Mouse (Mus musculus): ENCODE data around the gene Mndal.
"Not testable (repeated sequence)": the region's sequence is repeated elsewhere in the genome, so short reads cannot be mapped to it uniquely, and the experiment has no call there.

Mndal gene

DNA sequence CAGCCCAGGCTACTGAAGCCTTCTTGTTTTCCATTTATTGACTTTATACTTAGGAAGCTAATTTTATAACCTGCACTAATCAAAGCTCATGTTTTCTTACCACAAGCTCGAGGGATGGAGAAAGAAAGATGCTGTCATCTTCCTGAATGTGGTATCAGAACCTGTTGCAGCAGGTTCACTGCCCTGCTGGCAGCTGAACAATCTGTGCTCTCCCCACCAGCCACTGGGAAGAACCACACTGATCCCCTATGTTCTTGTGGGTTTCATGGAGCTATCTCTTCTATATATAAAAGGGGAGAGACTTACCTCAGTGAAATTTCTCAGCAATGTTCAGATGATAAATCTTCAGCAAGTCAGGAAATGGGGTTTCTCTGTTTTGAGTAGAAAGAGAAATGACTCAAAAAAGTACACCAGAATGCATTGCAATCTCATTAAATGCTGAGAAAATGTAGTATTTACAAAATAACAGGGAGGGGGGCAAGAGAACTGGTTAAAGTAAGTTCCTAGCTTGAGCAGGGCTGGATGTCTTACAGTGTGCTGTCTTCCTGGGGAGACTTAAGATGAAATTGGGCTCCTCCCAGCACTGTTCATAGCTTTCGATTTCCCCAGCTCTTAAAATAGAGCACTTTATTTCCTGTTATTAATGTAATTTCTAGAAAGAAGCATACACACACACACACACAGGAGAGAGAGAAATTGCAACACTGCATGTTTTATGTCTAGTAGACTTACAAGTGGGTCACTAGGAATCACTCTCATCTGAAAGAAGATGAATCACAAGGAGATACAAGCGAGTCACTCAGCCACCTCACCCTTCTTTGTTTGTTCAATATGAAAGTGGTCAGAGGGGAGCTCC, at the start of gene Mndal, which contains the start of gene Ifi203:
Mndal (minus strand) TSS at position 568 of the 856 bp plus-strand sequence.
Ifi203 (minus strand) TSS at position 749 of the 856 bp plus-strand sequence.
- DNase-seq (ENCODE audit: low spot score), result not testable (repeated sequence)

GRCm38 (mm10) chr1:173982694-173983305, 40.5 kb upstream of the Mndal start, which contains the start of gene Ifi202b:
Gene Ifi202b (minus strand): TSS chr1:173982744.
- not testable (repeated sequence) for DNase-seq (ENCODE audit: low spot score)

- not testable (repeated sequence) for DNase-seq (ENCODE audit: low spot score)
Observed at GRCm38 (mm10) chr1:173981038-173981437, 38.7 kb upstream of the Mndal start.

DNA sequence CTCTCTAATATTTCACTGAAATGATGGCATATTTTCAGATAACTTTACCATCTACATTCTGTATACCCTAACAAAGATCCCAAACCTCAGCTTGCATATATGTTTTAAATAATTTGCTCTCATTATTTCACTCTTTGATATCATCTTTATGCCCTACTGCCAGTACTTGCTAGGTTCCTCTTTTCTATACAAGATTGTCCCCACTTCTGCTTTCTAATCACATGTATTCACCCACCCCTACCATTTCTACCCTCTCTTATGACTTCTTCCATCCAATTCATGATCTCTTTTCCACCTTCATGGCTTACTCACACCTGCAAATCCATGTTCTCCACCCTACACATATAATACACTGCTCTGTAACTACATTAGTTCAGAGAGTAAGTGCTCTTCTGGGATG, 35.3 kb upstream of the Mndal start:
- DNase-seq (ENCODE audit: low spot score), result no peak

DNA sequence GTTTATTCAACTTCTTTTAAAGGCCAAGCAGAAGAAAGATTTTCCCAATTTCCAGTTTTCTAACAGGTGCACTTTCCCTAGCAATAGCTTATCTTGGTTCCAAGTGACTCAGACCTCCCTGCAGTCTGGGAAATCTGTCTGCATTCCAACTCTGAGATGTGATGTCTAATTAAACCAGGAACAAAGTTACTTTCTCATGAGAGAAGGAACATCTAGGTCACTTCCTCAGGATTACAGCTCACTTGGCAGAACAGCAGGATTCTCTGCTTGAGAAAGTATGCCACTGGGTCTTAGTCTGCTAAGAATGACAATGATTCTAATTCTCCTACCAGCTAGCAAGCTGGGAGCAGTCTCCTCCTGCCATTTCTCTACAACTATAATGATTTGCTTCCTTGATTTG, 30.8 kb upstream of the Mndal start:
- DNase-seq (ENCODE audit: low spot score), result no peak

- DNase-seq (ENCODE audit: low spot score), result not testable (repeated sequence)
Observed at GRCm38 (mm10) chr1:173961491-173961890, 19.2 kb upstream of the Mndal start.

DNA sequence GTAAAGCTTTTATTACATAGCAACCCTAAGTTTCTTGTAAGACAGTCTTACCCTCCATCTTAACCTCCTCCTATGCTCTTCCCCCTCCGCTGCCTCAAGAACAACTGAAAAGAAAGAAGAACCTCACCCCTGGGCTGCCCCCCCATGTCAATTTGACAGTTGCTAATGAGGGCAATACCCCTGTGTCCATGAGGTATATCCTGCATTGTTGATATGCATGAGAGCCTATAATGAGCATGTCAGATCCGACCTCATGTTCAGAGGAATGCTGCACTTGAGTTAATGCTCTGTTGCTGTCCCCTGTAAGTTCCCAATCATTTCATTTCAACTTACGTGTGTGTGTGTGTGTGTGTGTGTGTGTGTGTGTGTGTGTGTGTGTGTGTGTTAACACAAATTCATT, 17.7 kb upstream of the Mndal start:
- not testable (repeated sequence) for DNase-seq (ENCODE audit: low spot score)

DNA sequence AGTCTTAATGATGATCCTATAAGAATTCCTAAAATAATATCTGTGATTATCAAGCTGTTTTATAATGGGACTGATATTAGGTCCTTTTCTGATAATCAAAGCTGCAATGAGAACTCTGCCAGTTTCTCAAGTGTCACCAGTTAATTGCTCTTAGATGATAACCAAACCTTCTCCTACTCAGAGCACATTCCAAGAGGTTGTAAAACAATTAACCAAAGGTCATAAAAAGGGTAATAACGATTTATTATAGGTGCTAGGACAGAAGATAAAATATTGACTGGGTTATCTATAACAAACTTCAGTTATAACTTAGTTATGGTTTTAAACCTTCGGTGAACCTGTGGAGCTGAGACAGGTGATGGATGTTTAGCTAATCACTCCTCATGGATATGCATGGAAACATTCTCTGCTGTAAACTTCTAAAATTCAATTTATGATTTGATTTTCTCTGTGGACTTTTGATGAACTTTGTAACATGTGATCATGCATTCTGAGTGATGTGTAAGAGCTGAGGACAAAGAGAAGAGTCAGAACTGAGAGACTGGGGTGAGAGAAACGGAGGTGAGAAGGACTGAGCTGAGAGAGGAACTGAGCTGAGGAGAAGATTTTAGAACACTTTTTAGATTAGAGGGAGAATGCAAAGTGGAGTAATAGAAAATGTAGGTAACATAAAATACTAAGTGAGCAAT, 13.7 kb upstream of the Mndal start:
- not testable (repeated sequence) for DNase-seq (ENCODE audit: low spot score)

DNA sequence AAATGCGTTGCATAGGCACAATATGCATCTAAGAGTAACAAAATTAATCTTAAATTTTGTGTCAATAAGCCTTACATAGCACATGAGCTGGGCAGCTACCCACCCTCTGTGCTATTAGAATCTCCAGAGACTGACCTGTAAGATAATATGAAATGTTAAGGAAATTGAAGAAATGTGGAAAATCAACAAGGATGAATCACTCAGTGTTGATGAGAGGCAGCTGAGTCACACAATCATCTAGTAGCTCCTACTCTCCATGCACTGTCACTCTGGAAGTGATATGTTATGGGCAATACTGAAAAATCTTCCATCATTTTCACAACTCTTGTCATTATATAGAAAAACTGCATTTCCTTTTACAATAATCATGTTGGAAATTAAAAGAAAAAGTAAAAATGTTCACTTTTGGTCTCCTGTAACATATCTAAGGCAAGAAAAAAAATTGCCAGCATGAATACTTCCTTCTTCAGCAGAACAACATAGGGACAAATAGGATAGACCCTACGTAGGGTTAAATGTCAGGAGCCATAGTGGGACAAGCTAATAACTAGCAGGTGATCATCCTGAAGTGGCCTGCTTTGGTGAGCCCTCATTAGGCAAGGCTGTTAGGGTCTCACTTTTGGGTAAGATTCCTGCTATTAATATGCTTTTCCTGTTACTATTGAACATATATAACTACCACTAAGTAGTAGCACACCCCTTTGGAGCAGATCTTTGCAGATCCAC, 12.9 kb upstream of the Mndal start:
- no peak for DNase-seq (ENCODE audit: low spot score)

- no peak for DNase-seq (ENCODE audit: low spot score)
Observed at GRCm38 (mm10) chr1:173953563-173953962, 11.3 kb upstream of the Mndal start.

DNA sequence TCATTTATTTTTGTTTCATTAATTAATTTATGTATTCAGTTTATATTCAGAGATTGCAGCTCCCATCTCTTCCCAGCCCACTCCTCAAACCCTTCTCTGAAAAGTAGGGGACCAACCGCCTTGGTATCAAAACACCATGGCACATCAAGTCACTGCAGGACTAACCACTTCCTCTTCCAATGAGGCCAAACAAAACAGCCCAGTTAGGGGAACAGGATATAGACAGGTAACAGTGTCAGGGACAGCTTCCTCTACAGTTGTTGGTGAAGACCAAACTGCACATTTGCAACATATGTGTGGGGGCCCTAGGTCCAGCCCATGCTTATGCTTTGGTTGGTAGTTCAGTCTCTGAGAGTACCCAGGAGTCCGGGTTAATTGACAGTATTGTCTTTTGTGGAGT, 6.8 kb upstream of the Mndal start:
- not testable (repeated sequence) for DNase-seq (ENCODE audit: low spot score)

- DNase-seq (ENCODE audit: low spot score), result not testable (repeated sequence)
Observed at GRCm38 (mm10) chr1:173942780-173943066, 432 bp upstream of the Mndal start.

GRCm38 (mm10) chr1:173941522-173941921, 769 bp downstream of the Mndal start:
- DNase-seq (ENCODE audit: low spot score), result not testable (repeated sequence)

DNA sequence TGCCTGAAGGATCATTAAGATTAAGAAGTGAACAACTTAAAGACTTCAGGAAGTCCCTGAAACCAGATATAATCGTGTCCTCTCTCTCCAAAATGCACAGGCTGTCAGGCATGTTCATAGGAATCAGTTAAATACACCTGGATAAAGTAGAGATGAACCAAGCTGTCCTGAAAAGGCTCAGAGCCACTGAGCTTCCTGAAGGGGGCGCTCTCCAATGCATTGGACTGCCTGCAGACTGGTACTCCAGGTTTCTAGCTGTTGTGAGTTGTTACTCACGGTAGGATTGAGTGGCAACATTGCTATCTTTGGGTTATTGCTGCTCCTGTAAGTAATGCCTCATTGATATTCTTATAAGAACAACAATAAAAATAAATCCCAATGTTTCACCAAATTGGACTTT, 23.0 kb downstream of the Mndal start:
- not testable (repeated sequence) for DNase-seq (ENCODE audit: low spot score)

- no peak for DNase-seq (ENCODE audit: low spot score)
Observed at GRCm38 (mm10) chr1:173914559-173914958, 27.7 kb downstream of the Mndal start.

- not testable (repeated sequence) for DNase-seq (ENCODE audit: low spot score)
Observed at GRCm38 (mm10) chr1:173913256-173913791, 29.0 kb downstream of the Mndal start.

DNA sequence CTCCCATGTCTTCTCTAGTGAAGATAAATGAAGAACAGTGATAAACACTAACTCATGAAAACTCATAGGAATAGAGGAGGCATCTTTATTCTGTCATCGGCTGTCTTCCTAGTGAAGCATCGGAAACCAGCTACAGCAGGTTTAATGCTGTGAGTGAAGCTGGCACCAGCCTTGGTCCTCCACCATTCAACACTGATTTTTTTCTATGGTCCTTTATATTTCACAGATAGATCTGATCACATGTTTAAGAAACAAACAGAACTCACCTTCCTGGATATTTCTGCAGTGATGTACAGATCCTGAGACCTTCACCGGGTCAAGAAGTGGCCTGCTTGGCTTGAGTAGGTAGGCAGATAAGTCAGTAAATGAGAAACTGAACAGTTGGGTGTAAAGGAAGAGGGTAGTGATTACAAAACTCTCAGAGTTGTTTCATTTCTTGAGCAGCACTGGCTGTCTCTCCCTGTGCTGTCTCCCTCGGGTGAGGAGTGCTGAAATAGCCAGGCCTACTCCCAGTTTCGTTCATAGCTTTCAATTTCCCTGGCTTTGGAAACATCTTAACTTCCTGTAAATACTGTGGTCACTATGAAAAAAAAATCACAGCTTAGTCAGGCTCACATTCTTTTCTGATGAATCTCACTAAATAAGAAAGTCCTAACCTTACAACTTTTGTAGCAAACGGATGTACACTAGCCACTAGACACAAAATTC, 29.6 kb downstream of the Mndal start, which contains the start of gene Ifi211:
Ifi211 (minus strand) TSS at position 499 of the 708 bp plus-strand sequence.
- DNase-seq (ENCODE audit: low spot score), result not testable (repeated sequence)

- no peak for DNase-seq (ENCODE audit: low spot score)
Observed at GRCm38 (mm10) chr1:173911808-173912464, 30.4 kb downstream of the Mndal start.

GRCm38 (mm10) chr1:173908390-173908789, 33.9 kb downstream of the Mndal start:
- DNase-seq (ENCODE audit: low spot score), result not testable (repeated sequence)

GRCm38 (mm10) chr1:173905885-173906284, 36.4 kb downstream of the Mndal start:
- not testable (repeated sequence) for DNase-seq (ENCODE audit: low spot score)

Measured in ovary, postnatal 10 days (tissue).